Mouse (Mus musculus) liver, adult 2 months (tissue): ENCODE measurements at regions not wholly inside any gene's neighbourhood (a gene's known extent, or its start where the extent isn't known, plus 50 kb on each side); places are given as distances from the start of the nearest gene placed in this dataset.

Source experiments
- CTCF ChIP-seq: fragments of 200-500 bp; IDR thresholded peaks from 2 replicates; pipeline ENCODE4 v1.5.1; 2011; ENCODE audit warnings: low read depth, low read length, control low read depth
- POLR2A ChIP-seq: fragments of 200-500 bp; IDR thresholded peaks from 2 replicates; pipeline ENCODE4 v1.6.1; 2011; ENCODE audit warnings: low read length, control low read depth; ENCODE audit not compliant: insufficient read depth; ENCODE audit errors: extremely low read depth

- TF ChIP-seq CTCF: no peak
- TF ChIP-seq POLR2A: no peak
These were observed 142.0 kb downstream of the Fgf18 start for GRCm38 (mm10) chr11:33005183-33005582.
